Mouse (Mus musculus): ENCODE measurements around the gene Atp8a1.

Atp8a1 gene

GRCm38 (mm10) chr5:67670158-67670557 is 177.1 kb downstream of the Atp8a1 start:
- DNase-seq (ENCODE audit: low spot score): no peak

- DNase-seq (ENCODE audit: low spot score): peak; percentile 31
Observed at GRCm38 (mm10) chr5:67669436-67669896, 177.8 kb downstream of the Atp8a1 start.

GRCm38 (mm10) chr5:67662715-67663114 is 184.5 kb downstream of the Atp8a1 start:
- DNase-seq (ENCODE audit: low spot score): no peak

DNA sequence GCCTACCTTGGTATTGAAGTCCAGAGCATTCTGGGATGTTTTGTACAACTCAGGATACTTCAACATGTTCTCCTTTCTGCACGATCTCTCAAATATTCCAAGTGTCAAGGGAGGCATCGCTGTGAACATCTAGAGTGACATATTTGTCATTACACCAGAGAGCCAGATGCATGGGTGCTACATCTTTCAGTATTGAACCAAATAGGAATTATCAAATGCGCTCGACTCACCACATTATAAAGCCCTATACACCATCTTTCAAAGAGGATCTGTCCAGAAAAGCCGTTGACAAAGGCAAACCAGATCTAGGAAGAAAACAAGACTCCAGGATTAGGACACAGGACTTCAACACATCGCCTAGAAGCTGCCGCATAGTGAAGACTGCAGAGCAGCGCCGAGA is 187.4 kb downstream of the Atp8a1 start:
- no peak for DNase-seq (ENCODE audit: low spot score)

DNA sequence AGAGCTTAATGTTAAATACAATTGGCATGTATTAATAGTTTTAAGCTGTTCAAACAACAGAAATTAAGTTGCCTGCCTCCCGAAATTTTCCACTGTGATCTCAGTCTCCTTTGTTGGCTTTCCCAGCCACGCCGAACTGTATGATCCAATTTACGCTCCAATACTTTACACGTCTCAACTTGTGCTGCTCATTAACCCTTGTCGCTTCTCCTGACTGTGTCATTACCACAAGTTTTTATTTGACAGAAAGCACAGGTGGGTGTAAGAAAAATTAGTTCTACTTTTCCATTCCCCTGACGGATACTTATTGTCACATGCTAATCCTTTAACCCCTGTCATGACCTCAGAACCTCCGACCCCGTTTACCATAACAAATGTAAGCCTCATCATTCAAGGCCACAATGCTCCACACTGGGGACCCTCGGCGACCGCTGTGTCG is 190.4 kb downstream of the Atp8a1 start:
- DNase-seq (ENCODE audit: low spot score): no peak

- DNase-seq (ENCODE audit: low spot score): no peak
Observed at GRCm38 (mm10) chr5:67655696-67656519, 191.3 kb downstream of the Atp8a1 start.

DNA sequence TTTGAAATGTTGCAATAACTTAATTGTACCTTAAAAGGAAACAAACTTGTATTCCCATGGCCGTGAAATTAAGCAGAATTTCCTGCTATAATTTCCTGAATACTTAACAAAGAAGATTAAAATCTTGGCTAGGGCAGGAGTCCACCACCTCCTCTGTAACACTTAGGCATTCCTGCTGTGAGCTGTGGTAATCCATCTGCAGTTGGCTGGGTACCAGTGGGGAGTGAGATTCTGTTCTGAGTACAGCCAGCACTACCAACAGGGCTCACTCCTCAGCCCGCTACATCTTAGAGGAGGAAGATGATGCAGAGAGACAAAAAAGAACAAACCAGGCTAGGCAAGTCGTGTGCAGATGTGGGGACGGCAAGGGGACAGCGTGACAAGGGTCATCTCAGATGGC is 192.7 kb downstream of the Atp8a1 start:
- no peak for DNase-seq (ENCODE audit: low spot score)

DNA sequence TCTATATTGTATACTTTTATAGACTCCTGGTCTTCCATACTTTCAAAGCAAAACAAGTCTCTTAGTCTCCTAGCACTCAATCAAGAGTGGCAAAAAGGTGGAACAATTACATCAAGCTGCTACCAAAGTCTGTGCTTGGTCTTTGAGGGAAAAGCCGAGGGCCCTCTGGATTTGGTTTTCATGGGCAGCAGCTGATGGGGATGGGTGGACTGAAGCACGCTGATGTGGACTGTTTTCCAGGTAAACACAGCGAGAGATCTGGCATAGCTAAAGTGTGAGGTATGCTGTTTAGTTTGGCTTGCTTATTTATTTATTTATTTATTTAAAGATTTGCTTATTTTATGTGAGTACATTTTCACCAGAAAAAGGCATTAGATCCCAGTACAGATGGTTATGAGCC is 193.7 kb downstream of the Atp8a1 start:
- no peak for DNase-seq (ENCODE audit: low spot score)

DNA sequence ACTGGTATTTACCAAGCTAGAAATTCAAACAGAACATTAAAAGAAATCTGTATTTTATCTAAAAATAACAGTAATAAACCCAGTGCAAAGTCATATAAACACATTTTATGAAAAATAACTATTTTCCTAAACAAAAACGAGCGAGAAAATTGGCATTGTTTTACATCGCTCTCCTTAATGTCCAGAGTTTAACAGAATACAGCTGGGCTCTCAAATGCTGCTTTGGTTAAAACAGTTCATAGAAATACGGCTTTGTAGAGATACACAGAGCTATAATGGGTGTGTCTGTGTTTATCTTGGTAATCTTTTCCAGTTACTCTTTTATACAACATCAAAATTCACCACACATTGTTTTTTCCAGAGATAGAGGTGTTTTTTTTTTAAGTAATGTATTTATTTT is 194.8 kb downstream of the Atp8a1 start:
- DNase-seq (ENCODE audit: low spot score): no peak

DNA sequence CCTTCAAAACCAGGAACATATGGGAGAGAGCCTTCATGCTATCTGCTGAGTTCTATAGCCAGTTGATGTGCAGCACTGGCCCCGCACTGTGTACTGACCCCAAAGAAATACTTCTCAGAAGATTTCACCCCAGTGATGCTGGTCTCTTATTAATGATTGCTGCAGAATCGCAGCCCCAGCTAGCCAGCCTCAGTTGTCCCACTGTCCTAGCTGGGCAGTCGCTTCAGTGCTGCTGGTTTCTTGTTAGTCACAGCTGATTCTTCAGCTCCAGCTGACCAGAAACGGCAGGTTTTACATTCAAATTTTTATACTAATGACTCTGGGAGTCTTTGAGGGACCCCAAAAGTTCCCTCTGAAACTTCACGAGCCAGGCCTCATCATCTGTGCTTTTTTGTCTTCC is 197.2 kb downstream of the Atp8a1 start:
- DNase-seq (ENCODE audit: low spot score): no peak

- no peak for DNase-seq (ENCODE audit: low spot score)
Observed at GRCm38 (mm10) chr5:67649156-67649555, 198.1 kb downstream of the Atp8a1 start.

GRCm38 (mm10) chr5:67647568-67647967 is 199.7 kb downstream of the Atp8a1 start:
- DNase-seq (ENCODE audit: low spot score): no peak

- DNase-seq (ENCODE audit: low spot score): peak; percentile 37
Observed at GRCm38 (mm10) chr5:67646756-67647529, 200.3 kb downstream of the Atp8a1 start.

- no peak for DNase-seq (ENCODE audit: low spot score)
Observed at GRCm38 (mm10) chr5:67643537-67644255, 203.5 kb downstream of the Atp8a1 start.

DNA sequence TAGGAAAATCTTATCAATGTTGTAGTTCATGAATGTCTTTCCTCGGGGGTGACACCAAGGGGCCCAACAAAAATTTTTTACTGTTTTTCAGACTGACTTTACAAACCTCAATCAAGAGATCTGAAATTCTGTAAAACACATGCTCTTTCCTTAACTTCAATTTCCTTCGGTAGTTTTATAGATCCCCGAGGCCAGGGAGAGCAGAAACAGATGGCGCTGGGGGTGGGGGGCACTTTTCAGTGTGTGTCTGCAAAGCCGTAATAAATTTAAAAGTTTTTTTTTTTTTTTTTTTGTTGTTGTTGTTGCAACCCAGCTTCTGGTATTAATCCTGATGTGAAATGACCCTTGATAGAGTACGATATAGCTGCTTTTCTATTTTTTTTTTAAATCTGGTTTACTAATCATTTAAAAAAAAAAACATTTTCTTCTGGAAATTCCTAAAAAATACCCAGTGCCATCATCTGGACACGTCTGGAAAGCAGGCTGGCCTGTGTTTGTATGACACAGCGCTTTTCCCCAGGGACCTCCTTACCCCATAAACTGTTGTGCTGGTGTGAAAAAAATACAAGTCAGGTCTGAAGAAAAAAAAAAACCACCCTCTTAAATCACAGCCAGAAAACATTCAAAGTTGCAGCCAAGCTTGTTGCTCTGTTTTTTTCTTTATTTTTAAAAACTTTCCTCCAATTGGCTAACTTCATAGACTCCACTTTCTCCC is 205.7 kb downstream of the Atp8a1 start:
- no peak for DNase-seq (ENCODE audit: low spot score)

GRCm38 (mm10) chr5:67640596-67641312 is 206.5 kb downstream of the Atp8a1 start:
- no peak for DNase-seq (ENCODE audit: low spot score)

DNA sequence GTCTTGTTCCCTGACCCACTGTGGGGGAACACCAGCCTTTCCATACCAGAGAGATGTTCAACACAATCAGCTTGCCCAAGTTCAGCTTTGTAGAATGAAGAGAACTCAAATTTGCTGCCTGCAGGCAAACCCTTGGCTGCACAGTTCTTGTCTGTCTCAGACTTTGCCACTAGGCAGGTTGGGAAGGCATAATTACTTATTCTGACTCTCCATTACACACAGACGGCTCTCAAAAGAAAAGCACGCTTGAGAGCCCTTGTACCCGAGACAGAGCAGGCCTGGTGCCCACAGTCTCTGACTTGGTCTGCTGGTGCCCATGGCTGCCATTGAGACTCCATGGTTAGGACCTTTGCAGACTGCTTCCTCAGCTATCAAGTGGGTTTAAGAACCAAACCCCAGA is 212.9 kb downstream of the Atp8a1 start:
- no peak for DNase-seq (ENCODE audit: low spot score)

DNA sequence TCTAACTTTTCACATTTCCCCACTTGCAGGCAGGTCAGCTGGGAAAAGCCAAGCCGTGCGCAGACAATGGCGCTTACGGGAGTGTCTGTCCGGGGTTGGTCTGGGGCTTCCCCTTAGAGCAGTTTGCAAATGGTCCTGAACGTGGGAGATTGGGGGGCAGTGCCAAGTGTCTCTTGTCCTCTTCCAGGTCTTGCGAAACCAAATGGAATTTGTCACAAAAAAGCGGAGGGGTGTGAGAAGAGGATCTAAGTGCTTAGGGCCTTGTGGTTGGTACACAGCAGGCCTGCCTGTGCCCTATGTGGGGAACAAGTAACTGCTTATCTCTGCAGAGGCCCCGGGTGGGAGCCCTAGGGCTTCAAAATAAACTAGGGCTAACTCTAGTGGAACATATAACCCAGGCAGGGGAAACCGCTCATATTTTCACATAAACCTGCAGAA is 213.4 kb downstream of the Atp8a1 start:
- DNase-seq (ENCODE audit: low spot score): no peak

- no peak for DNase-seq (ENCODE audit: low spot score)
Observed at GRCm38 (mm10) chr5:67633138-67633782, 214.0 kb downstream of the Atp8a1 start.

- no peak for DNase-seq (ENCODE audit: low spot score)
Observed at GRCm38 (mm10) chr5:67631261-67631660, 216.0 kb downstream of the Atp8a1 start.

DNA sequence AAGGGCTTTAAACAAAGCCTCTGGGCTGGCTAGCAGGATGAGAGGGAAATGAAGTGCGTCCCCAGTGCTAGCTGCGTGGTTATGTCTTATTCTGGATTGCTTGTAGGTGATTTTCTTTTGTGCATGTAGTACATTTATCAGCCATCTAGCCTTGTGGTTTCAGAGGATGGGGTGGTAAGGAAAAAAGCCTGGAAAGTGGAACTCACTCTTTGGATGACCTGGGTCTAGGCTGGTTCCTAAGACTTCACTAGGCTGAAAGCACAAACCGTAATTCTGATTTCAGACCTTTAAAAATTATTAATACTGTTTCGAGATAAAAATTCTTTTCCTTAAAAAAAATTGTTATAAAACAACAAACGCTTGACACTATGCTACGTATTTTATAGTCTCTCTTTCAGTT is 217.4 kb downstream of the Atp8a1 start:
- no peak for DNase-seq (ENCODE audit: low spot score)

Measured in layer of hippocampus, adult 9-10 months (tissue).